Mouse (Mus musculus) naive thymus-derived CD4-positive, alpha-beta T cell, adult 5 months (primary cell): ENCODE measurements around the gene Btbd35f15. TPM values are rescaled to one million over a fixed set of nuclear protein-coding genes. Genes with fewer than 3 reads are reported as not detected.

Source experiments
- polyA plus RNA-seq: library from polyadenylated mRNA; unstranded; fragments of 100-300 nt; shearing (Covaris generic); gene quantifications from one replicate; pipeline ENCODE4 v1.2.1, GENCODE M21; 2017

Gene Btbd35f15
- polyA plus RNA-seq = not detected

GRCm38 (mm10) chrX:33577214-33577613 lies at the start of gene Btbd35f15:
TSS of gene Btbd35f15 (minus strand) at chrX:33577314.

Other genes with a start within 250 kb of the Btbd35f15 start
- not detected for gene Btbd35f13, start 79.9 kb upstream of the Btbd35f15 start, polyA plus RNA-seq
- not detected for gene Btbd35f14, start 125.0 kb upstream of the Btbd35f15 start, polyA plus RNA-seq